Mouse (Mus musculus) 3134 (cell line): Measurements from ENCODE around the gene Scamp5.
A peak's percentile ranks its signal among the peaks of the same experiment; 100 is the strongest.
"Not testable (repeated sequence)": the region's sequence is repeated elsewhere in the genome, so short reads cannot be mapped to it uniquely, and the experiment has no call there.

Source experiments
- DNase-seq: peaks from one replicate; pipeline ENCODE4 v3.0.0-alpha.2; 2011; ENCODE audit warnings: low spot score; ENCODE audit not compliant: insufficient read length; ENCODE audit errors: extremely low read depth

Scamp5 gene

DNA sequence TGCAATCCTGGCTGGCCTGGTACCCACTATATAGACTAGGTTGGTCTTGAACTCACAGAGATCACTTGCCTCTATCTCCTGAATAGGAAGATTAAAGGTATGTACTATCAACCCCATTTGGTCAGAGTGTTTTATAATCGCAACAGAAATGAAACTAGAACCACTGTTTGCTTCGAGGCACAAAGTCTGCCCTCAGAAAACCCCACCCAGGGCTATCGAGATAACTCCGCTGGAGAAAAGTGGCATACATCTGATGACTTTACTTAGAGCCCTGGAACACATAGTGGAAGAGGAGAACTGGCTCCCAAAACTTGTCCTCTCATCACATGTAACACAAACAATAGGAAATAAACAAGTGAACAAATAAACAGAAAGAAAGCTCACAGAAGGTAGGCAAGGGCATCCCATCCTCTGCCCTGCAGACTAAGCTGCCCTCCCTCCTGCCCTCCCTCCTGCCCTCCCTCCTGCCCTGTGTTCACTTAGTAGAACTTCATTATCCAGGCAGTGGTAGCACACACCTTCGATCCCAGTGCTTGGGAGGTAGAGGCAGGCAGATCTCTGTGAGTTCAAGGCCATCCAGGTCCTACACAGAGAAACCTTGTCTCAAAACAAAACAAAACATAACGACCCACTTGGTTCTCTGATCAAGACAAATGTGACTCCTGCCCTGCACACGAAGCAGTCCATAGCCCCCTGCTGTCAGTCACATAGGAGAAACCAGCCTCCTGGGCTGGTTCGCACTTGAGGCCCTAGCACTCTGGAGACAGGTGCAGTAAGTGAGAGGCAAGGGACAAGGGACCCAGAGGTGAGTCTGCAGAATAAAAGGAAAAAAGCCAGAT is 15.0 kb downstream of the Scamp5 start:
- no peak for DNase-seq

DNA sequence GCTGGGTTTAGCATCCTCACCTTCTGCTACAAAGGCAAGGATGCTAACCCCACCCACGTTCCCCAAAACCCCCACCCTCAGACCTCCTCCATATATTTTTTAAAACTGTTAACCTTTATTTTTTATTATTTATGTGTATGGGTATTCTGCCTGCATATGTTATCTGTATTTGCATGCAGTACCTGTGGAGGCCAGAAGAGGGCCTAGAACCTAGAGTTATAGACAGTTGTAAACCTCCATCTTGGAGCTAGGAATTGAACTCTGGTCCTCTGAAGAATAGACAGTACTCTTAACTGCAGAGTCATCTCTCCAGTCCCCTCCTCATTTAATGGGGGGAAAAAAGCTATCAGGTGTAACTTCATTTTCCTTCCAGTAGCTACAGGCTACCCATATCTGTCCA is 18.1 kb downstream of the Scamp5 start:
- DNase-seq = no peak

- no peak for DNase-seq
Observed at GRCm38 (mm10) chr9:57440620-57441019, 27.2 kb downstream of the Scamp5 start.

GRCm38 (mm10) chr9:57439522-57440295 is 28.2 kb downstream of the Scamp5 start, which contains the start of gene Ppcdc:
Ppcdc (minus strand) TSS chr9:57440124.
- peak; percentile 85 for DNase-seq

GRCm38 (mm10) chr9:57439083-57439482 is 28.8 kb downstream of the Scamp5 start:
- DNase-seq = peak; percentile 67

- DNase-seq = no peak
Observed at GRCm38 (mm10) chr9:57437896-57438614, 29.8 kb downstream of the Scamp5 start.

- DNase-seq = no peak
Observed at GRCm38 (mm10) chr9:57436166-57436565, 31.7 kb downstream of the Scamp5 start.

DNA sequence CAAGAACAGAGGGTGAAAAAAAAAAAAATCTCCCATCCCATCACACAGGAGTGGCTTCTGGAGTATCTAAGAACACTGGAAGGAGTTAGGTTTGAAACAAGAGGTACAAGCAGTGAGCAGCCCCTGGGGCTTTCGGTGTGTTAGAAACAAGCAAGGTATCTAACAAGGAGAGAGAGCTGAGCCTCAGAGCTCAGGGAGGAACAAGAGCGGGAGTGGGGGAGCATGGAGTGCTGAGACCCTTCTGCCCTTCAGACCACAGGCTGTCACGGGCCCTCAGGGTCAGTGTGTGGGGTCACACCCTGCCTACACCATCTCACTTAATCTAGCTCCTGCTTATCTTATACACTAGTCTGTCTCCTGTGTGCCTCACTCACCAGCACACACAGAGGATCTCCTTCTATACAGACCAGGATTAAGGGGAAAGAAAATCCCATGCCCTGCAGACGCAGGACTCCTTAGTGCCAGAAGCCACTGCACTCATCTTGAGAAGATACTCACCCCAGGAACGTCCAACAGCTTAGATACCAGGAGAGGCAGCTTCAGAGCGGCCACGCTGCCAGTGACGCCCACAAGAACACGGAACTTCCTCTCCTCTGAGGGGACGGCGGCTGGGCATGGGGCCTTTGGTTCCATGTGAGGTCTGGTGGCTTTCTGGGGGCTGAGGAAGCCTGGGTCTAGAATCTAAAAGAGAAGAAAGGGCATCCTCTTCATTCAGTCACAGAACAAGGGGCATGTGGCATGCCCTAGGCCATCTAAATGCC is 33.3 kb downstream of the Scamp5 start:
- no peak for DNase-seq

DNA sequence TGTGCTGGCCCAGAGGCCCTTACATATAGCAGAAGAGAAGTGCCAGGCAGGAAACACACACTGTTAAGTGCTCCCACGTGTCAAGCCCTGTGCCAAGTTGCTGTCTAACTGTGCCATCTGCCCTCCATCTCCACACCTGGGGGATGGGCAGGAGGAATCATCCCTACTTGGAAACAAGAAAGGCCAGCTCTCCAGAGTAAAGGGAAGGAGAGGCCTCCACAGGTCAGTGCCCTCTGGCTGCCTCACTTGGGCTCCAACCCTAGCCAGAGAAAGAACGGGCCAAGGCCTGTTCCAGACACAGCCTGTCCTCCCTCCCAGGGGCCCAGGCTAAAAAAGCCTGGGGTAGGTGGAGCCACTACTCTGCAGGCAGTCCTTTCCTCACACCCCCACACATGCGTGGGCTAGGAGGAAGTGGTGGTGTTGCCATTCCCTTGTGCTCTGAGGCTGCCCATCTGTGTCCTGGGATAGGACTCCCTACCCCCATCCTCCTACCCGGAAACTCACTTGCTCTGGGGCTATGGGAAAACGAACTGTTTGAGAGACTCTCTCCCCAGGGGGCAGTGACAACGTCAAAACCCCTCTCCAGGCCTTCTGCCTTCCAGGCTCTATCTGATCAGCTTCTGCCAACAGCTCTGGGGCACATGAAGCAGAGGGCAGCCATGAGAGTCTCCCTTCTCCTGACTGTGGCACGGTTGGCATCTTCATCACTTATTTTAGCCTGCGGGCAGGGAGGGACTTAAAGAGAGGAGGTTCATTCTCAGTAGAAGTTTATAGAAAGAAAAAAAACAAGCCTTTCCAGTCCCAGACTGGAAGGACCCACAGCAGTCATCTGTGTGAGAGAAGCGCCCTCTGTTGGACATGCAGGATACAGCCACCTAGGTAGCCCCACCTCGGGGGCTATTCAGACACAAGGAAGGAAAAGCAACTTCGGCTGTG is 34.5 kb downstream of the Scamp5 start:
- peak; percentile 79 for DNase-seq

DNA sequence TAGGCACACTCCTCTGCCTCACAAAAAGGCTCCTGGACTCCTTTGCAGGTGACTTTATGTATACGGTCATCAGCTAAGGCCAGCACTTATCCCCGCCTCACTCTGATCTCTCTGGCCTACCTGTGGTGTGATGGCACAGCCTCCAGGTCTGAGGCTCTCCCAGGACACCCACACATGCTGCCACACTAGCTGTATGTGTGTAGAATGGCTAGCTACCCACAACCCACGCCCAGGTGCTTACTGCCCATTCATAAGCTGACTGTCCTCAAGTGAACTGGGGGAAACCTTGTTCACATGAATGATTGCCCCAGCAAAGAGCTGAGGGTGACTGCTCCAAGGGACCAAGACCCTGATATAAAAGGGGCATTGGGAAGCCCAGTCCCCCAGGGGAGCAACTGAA is 35.4 kb downstream of the Scamp5 start:
- DNase-seq = no peak

- no peak for DNase-seq
Observed at GRCm38 (mm10) chr9:57431202-57431601, 36.7 kb downstream of the Scamp5 start.

- DNase-seq = no peak
Observed at GRCm38 (mm10) chr9:57428391-57428790, 39.5 kb downstream of the Scamp5 start.

DNA sequence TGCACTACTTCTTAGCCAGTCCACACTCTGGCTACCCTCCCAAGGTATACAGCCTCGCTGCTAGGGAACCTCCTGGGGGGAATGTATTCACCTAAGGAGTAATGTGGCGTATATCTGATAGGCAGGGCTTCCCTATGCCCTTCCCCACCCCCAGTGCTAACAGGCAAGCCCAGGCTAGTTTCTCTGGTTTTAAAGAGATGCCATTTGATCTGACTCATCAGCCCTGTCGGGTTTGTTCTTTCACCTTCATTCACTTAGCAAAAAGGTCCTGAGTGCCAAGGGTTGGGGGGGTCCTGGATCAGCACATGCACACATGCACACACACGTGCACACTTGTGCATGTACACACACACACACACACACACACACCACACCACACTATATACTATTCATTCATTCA is 39.9 kb downstream of the Scamp5 start:
- peak; percentile 63 for DNase-seq

GRCm38 (mm10) chr9:57427123-57427522 is 40.7 kb downstream of the Scamp5 start:
- DNase-seq = not testable (repeated sequence)

- DNase-seq = peak; percentile 64
Observed at GRCm38 (mm10) chr9:57425116-57425515, 42.7 kb downstream of the Scamp5 start.

DNA sequence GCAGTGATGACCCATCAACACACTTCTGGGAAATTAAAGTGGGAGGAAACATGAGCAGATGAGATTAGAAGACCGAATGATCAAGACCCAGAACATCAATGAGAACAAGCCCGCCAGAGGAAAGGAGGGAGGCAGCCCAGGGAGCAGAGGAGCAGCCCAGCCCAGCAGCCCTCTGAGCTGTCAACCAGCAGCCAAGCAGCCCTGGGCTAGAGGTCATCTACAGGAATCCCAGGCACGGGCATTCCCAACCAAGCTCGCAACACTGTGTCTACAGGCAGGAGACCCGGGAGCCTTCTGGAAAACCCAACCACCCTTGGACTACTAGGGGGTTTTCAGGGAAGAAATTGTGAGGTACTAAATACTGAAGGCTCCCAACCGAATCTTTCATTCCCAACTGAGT is 43.8 kb downstream of the Scamp5 start:
- DNase-seq = no peak

DNA sequence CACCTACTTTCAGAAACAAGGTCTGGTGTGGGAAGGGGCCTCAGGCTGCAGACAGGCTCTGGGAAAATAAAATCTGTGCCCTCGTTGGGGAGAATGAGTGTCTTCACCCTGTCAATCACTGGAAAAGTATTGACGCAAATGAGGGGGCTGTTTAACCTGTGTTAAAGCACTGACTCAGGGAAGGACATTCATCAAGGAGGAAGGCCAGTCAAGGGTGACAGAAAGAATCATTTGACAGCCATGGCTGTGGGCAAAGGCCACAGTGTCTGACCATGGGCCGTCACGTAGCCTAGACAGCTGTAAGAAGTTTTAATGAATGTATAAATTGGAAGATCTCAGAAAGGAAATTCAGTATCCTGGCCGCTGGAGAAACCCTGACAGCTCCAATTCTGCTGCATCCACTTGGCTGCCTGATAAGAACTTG is 46.2 kb downstream of the Scamp5 start:
- DNase-seq = no peak

GRCm38 (mm10) chr9:57421121-57421571 is 46.7 kb downstream of the Scamp5 start:
- DNase-seq = no peak
